Mouse (Mus musculus) layer of hippocampus, postnatal 10 days (tissue): ENCODE data around the gene Gdap1l1. TPM values are rescaled to one million over a fixed set of nuclear protein-coding genes. Genes with fewer than 3 reads are reported as not detected.
"Not testable (repeated sequence)": the region's sequence is repeated elsewhere in the genome, so short reads cannot be mapped to it uniquely, and the experiment has no call there.

ENCODE experiments used
- DNase-seq, 2 experiments: peaks; one replicate each; pipeline ENCODE4 v3.0.0; 2021; ENCODE audit warnings: low spot score in 2 of 2
- total RNA-seq, 2 experiments: library from RNA; stranded (reverse); gene quantifications; 2 replicates each; pipeline ENCODE4 v1.2.3; 2021

The Gdap1l1 gene
- total RNA-seq, 2 experiments from 2014 or later: 89.7 to 103 TPM

DNA sequence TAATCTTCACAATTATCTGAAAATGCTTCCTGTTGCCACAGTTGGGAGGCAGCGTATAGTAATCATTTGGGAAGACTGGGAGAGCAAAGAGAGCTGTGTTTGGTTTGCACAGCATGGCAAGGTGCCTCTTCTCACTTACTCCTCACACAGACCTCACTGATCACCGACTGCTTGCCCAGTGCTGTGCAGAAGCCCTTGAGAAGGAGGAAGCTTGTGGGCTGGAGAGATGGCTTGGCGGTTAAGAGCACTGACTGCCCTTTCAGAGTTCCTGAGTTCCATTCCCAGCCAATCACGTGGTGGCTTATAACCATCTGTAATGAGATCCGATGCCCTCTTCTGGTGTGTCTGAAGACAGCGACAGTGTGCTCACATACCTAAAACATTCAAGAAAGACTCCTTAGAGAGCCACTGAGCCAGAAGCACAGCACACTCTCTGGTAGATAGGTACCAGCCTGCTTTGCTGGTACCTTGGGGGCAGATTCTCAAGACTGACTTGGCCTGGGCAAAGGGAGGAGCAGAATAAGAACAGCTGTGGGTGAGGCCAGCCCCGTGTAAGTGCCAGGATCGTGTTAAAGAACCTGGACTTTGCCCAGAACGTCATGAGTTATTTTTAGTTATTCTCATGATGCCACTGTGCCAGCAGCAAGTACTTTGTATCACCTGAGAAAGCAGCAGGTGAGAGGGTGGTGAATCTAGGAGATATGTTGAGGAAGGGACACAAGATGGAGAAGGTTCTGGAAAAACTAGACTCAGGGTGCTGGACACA, 15.2 kb upstream of the Gdap1l1 start:
- no peak for DNase-seq

DNA sequence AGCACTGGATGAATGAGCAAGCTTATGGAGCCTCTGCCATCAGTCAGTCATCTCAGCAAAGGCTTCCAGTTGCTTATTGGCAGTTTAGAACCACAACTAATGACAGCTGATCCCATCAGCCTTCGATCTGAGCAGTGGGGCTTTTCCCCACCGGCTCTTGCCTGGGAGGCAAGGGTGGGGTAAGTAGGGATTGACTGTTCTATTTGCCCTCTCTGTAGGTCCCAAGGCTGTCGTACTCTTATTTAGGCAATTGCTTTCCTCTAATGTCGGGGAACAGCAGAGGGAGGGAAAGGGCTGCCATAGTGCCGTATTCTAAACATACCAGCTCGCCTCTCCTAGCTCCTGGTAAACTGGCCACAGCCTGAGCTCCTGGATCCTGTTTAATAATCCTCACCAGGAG, 13.7 kb upstream of the Gdap1l1 start, which contains the start of gene Oser1:
TSS of gene Oser1 (minus strand) at position 101 of the 400 bp plus-strand sequence.
- no peak for DNase-seq

DNA sequence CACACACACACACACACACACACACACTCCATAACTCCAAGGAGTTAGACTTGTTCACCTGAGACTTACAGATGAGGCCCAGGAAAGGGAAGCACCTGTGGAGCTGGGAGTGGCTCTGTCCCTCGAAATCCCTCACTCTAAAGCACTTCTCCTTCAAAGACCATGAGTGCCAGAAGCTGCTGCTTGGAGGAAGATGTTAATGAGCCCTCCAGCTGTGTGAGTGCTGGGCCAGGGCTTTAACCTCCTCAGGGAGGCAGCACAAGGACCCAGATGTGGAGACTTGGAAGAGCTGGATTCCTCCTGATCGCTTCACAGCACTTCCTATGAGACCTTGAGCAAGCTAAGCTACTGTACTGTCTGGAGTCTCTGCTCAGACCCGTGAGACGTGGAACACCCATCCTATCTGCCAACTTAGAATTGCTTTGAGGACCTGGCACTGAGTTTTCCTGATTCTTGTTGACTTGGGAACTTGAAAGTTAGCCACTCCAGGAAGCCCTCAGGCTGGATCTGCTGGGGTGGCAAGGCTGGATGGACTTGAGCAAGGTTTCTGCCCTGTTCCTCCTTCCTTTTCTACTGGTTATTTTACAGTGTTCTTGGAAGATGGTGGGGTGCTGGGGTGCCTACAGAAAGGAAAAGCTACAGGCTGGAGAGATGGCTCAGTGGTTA, 9.8 kb upstream of the Gdap1l1 start:
- no peak for DNase-seq

DNA sequence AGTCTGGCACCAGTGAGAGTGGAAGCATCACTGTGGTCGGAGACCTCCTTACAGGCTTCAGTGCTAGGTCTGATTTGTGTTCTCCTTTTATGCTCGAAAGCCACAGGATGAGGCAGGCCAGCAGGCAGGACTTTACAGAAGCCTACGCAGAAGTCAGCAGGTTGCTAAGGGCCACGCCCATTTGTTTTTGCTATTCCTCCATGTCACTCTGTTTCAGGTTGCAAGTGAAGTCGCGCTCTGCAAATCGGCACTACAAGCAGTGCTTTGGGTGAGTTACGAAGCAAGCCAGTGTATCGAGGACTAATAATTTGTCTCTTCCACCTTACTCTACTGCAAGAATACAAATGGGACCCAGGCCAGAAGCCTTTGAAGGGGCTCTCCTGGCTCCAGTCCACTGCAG, 7.0 kb upstream of the Gdap1l1 start:
- no peak for DNase-seq

DNA sequence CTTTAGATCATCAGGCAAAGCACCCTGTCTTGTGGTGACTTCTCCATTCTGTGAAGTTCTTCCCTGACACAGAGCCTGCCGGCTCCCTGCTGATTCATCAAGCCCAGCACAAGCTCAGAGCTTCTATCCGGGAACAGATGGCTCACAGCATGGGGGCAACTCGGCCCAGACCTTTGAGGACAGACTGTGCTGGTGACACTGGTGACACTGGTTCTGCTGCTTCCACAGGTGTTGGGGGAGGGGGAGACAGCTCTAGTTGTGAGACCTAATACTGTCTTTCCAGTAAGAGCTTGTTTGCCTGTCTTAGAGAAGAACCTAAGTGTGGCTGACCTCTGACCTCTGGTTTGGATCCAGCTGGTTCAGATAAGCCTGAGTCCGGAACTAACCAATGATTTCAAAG, 4.3 kb upstream of the Gdap1l1 start:
- DNase-seq: no peak

DNA sequence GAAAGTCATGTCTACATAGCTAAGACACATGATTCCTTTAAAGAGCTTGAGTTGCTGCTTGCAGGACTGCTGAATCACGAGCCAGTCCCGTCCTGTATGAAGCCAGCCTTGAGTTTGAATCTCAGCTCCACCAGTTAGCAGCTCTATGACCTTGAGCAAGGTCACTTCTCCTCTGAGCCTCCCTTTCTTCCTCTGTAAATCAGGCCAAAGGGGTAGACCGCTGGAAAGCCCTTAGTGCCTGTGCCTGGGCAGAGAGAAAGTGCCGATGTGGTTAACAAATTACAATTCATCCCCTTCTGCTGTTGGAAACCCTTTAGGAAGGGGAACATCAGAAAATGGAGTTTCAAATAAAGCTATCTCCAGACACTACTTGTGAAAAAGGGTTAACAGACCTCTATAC, 476 bp upstream of the Gdap1l1 start:
- no peak for DNase-seq

DNA sequence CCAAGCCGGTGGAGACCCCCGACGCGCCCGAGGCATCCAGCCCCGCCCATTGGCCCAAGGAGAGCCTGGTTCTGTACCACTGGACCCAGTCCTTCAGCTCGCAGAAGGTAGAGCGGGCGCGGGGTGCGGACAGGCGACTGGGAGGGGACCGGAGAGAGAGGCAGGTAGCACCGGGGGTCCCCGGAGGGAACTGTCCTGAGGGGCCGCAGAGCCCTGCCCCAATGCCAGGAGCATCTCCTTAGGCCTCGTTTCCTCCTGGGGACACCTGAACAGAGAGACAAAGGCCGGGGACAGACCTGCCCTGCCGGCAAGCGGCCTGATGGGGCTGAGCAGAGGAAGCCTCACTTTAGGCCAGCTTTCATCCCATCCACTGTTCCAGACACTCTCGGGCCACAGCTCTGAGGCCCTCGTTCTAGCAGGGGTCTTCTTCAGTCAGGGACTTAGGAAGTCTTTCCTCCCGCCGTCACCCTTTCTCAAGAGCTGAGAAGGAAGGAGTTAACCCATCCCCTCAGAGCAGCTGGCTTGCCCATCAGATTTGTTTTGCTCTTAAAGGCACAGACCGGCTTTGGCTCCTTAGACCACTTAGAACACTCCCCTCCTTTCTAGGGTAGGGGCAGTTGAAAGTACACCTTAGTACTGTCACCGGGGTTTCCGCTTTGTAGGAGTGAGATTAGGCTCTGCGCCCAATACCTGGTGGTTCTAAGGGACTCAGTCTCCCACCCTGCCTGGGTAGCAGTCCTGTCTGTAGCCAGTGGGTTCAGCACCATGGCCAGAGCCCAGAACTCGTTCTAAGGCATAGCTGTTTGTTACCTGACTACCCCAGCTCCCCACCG, 559 bp downstream of the Gdap1l1 start:
- peak; percentile 41 to 43 for DNase-seq

DNA sequence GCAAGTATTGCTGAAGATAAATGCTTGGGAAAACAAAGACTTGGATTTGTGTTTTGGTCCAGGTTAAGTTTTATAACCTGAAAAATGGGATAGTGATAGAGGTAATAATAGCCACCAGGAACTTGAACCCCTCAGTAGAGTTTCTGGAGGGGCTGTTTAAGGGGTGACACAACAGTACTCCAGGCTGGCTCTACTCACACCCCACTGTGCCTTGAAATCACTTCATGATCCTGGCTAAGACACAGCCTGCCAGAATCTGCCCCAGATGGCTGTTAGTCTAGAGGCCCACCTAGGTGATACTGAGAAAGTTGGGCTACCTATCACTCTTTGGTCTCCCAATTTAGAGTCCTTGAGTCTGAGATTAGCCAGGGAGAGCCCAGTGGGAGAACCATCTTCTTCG, 1.2 kb downstream of the Gdap1l1 start:
- no peak for DNase-seq

DNA sequence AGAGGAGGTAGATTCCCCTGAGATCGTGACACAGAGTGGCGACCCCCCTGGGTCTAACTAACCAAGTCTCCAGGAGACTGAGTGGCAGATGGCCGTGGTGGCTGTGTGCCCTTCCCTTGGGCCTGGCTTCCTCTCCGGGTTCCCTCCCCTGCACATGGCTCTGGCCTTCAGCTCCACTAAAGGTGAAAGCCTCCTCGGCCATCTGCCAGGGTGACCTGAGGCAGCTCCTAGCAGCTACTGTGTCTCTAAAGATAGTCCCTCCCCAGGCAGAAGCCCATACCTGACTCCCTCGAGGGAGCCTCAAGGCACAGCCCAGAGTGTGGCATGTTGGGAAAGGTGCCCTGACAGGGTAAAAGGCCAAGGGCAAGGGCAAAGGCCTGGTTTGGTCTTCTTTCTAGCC, 5.3 kb downstream of the Gdap1l1 start:
- no peak for DNase-seq

DNA sequence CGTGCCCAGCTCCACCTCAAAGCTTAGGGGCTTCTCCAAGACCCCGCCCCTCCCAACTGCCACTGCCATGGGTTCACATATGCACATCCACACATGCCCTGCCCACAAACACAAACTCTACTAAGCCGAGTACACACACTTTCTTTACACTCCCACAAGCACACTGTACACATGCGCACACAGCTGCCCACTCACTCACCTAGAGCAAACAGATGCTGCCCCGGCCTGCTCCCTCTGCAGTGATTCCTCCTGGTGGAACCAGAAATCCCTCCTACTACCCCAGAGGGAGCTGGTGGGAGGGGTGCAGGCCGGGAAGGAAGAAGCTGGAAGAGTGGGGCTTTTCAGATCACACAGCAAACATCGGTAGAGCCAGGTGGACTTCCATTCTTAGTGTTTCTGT, 5.7 kb downstream of the Gdap1l1 start:
- no peak for DNase-seq

DNA sequence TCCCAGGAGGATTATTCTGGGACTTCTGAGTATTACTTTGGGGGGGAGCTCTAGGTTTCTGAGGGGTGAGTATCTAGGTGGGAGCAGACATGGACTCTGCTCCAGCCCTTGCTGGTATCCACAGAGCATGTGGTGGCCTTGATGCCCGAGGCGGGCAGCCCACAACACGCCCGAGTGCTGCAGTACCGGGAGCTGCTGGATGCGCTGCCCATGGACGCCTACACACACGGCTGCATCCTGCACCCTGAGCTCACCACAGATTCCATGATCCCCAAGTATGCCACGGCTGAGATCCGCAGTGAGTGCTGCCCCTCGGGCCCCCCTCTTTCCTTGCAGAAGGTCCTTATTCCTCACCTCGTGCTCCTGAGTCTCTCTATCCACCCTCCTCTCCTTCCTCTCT, 9.1 kb downstream of the Gdap1l1 start:
- DNase-seq: no peak

DNA sequence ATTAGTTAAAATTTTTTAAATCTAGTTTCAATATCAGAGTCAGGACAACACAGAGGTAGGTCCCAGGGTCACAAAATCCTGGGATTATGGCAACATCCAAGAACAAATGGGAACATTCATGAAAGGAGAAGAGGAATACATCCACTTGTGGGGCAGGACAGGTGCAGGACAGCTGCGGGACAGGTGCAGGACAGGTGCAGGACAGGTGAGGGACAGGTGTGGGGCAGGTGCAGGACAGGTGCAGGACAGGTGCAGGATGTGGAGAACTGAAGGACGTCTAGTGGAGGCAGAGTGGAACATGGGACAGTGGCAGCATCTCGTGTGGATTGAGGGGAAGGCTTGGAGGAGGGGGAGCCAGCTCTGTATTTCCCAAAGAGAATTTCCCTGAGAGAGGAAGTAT, 11.0 kb downstream of the Gdap1l1 start:
- no peak for DNase-seq

DNA sequence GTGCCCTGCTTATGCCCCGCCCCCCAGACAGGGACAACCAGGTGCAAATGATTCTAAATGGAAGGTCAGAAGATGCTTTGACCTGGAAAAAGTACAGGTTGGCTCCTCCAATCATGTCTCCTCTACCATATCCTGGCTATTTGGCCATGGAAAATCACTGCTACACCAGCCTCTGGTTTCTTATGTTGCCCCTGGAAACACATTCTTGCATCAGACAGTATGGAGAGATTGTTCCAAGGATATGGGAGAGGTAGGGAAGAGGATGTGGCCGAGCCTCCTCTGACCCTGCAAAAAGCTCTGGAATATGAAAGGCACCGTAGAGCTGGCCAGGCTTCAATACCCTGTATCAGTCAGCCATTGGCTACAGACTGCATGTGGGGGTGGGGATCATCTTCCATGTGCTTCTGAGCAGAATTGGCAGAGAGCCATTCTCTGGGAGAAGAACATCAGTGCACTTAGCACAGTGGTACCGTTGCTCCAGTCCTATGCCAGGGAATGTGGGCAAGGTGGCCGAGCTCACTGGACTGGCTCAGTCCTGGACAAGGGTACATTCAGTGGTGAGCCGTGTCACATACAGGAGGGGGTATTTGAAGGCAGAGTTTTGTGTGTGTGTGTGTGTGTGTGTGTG, 12.5 kb downstream of the Gdap1l1 start:
- peak in 1 of 2 experiments; percentile 49 for DNase-seq

DNA sequence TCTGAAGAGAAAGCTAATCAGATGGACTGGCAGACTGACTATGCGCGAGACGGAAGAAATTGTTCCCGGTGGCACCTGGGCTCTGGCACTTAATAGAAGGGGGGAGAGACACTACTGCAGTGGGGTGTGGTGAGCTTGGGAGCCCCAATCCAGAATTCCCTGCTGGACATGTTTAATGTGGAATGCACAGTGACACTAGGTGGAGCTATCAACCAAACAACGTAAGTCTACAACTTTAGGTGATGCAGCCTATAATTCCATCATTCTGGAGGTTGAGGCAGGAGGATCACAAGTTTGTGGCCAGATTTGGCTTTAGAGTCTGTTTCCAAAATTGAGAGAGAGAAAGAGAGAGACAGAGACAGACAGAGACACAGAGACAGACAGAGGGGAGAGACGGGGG, 14.5 kb downstream of the Gdap1l1 start:
- DNase-seq: no peak

DNA sequence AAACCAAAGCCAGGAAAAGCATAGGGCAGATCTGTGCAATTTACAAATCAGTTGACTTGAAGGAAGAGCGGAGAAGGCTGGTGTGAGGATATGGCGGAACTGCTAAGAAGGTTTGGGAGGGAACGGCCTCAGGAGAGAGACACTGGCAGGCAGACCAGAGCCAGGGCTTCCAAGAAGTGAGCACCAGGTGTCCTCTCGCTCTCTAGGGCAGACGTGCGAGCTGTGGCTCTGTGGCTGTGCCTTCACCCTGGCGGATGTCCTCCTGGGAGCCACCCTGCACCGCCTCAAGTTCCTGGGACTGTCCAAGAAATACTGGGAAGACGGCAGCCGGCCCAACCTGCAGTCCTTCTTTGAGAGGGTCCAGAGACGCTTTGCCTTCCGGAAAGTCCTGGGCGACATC, 15.1 kb downstream of the Gdap1l1 start:
- no peak for DNase-seq

DNA sequence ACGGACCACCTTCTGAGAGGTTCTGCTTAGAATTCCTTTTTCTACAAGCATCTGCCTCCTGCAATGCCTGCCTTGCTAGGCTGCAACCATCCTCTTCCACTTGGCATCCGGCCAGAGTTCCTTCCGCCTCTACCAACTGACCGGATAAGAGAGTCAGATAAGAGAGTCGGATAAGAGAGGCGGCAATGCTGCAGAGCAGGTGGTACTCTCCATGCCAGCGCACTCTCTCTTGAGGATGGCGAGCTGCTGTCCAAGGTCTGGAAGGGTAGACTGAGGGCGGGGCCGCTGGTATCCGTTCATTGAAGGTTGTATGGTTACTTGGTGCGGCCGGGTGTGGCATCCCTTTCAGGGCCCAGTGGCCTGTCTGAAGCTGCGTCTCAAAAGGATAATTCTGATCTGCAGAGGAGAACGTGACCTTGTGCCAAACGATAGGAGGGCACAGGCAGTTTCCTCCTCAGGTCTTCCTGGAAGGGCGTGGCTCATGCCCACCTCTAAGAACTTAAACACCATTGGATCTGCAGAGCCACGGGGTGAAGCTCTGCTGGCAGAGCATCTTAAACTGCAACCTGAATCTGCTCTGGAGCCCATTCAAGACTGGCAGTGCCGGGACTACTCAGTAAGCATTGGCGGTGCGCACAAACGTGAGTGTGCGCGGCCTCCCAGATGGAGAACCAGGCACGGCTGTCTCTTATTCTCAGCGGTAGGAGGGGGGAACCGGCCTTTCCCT, 20.4 kb downstream of the Gdap1l1 start:
- DNase-seq: no peak

DNA sequence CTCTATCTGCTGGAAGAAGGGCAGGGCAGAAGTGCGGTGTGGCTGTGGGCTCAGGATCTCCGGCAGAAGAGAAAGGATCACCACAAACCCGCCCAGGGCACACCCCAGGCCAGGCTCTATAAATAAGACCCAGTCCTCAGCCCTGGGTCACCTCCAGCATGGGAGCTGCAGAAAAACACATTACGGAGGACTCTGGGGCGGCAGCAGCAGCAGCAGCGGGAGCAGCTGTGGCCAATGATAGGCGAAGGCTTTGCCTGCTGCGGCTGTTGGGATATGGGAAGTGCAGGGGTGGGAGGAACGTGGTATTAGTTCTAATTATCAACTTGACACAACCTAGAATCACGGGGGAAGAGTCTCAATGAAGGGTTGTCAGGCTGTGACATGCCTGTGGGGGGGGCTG, 21.1 kb downstream of the Gdap1l1 start:
- no peak for DNase-seq

DNA sequence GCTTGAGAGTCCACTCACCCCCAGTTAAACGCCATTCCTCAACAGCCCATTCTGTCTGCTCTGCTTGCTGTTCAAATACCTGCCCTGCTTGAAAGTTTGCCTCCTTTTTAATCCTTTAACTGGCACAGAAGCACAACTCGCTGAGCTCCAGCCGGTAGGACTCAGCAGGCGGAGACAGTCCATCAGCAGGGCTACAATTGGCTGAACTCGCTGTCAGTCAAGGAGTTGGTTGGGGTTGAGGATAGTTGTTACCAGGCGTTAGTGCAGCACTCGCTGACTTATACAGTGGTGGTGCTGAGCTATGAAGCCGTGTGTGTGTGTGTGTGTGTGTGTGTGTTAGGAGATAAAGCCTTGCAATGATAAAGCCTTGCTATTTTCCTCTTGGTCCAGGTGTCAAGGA, 22.3 kb downstream of the Gdap1l1 start:
- DNase-seq: no peak

DNA sequence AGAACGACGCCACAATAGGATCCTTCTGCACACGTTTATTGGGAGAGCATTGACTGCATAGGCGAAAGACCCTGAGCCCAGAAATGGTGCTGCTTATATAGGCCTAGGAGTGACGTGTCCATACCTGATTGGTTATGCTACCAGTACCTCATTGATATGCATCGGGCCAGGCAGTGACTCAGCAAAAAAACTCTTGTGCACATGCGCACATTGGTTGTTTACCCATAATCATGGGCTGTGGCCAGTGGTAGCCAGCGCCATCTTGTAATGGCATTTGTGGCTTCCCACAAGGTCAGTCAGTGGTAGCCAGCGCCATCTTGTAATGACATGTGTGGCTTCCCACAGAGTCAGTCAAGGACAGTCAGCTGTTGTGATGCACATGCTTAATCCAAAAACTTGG, 23.0 kb downstream of the Gdap1l1 start:
- DNase-seq: not testable (repeated sequence)

DNA sequence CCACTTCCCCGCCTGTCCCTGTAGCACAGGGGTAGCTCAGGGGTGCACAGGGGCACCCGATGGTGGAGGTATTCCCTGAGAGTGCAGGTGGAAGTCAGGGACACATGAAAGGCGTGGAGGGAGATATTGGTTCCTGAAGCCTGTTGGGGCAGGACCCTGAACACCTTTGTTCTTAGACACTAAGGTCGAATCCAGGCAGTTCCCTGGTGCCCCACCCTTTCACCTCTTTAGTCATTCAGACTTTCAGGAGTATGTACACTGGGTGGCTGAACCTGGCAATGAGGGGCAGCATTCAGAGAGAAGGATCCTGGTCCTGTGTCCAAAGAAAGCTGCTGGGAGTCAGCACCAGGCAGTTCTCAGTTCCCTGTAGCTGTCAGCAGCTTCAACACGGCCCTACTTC, 24.1 kb downstream of the Gdap1l1 start:
- DNase-seq: no peak

DNA sequence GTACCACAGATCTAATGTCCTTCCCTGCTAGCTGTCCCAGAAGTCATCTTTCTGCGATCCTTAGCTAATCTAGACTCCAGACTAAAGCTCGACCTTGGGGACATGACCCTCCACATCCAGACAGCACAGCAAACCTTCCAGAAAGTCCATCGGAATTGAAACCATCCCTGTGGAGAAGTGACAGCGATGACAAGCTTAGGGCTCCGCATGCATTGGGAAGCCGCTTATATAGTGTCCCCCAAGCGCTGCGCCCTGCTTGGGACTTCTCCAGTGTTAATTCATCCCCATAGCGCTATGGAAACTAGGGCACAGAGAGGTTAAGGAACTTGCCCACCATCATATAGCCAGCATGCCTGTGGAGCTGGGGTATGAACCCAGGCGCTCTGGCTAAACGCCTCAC, 24.5 kb downstream of the Gdap1l1 start:
- DNase-seq: no peak
